Mouse (Mus musculus) neural tube, embryonic 11.5 days (tissue): ENCODE measurements around the gene Hlf. TPM values are rescaled to one million over a fixed set of nuclear protein-coding genes. Genes with fewer than 3 reads are reported as not detected.

ENCODE experiments used
- ATAC-seq: fragments of 200-750 bp; cut with Nextera tagmentation; 2 replicates; pipeline ENCODE4 v1.8.0; 2017; ENCODE audit warnings: moderate number of reproducible peaks, mild to moderate bottlenecking, moderate TSS enrichment, moderate library complexity; ENCODE audit not compliant: insufficient read depth, low FRiP score, low TSS enrichment
- DNase-seq: peaks from one replicate; pipeline ENCODE4 v3.0.0-alpha.2; 2015; ENCODE audit warnings: low spot score
- H3K27ac ChIP-seq: fragments of 300-500 bp; sonication (generic); 2 replicates; pipeline ENCODE4 v1.5.1; 2014; ENCODE audit warnings: low read depth, mild to moderate bottlenecking, low read length
- H3K27me3 ChIP-seq: fragments of 300-500 bp; sonication (generic); 2 replicates; pipeline ENCODE4 v1.6.1; 2014; ENCODE audit warnings: mild to moderate bottlenecking, low read length, mixed read lengths; ENCODE audit not compliant: control insufficient read depth, insufficient read depth
- H3K36me3 ChIP-seq: fragments of 300-500 bp; sonication (generic); 2 replicates; pipeline ENCODE4 v1.6.1; 2014; ENCODE audit warnings: mild to moderate bottlenecking, low read length, moderate library complexity, mixed read lengths; ENCODE audit not compliant: control insufficient read depth, insufficient read depth
- H3K4me1 ChIP-seq: fragments of 300-500 bp; sonication (generic); 2 replicates; pipeline ENCODE4 v1.6.1; 2014; ENCODE audit warnings: low read length, mixed read lengths; ENCODE audit not compliant: control insufficient read depth, insufficient read depth
- H3K4me2 ChIP-seq: fragments of 300-500 bp; sonication (generic); 2 replicates; pipeline ENCODE4 v1.6.1; 2014; ENCODE audit warnings: low read depth, mild to moderate bottlenecking, moderate library complexity
- H3K4me3 ChIP-seq: fragments of 300-500 bp; sonication (generic); 2 replicates; pipeline ENCODE4 v1.5.1; 2014; ENCODE audit warnings: low read depth, low read length
- H3K9ac ChIP-seq: fragments of 300-500 bp; sonication (generic); 2 replicates; pipeline ENCODE4 v1.6.1; 2014; ENCODE audit warnings: mild to moderate bottlenecking, low read length
- H3K9me3 ChIP-seq: fragments of 300-500 bp; sonication (generic); 2 replicates; pipeline ENCODE4 v1.6.1; 2016; ENCODE audit warnings: low read length; ENCODE audit not compliant: control insufficient read depth
- WGBS: fragments of 180-500 bp; shearing (Covaris S2); extraction: QIAGEN DNeasy Blood & Tissue Kit; methylation state at CpG from one replicate; pipeline ENCODE4 v1.1.7; 2014; 5-methylcytosine and 5-hydroxymethylcytosine counted together
- polyA plus RNA-seq: library from polyadenylated mRNA; unstranded; fragments of >200 nt; fragmentation: Nextera tagmentation; extraction: Ambion mirVana; gene quantifications from 2 replicates; pipeline ENCODE4 v1.2.1, GENCODE M21; 2014

Hlf gene
- polyA plus RNA-seq, 1 experiment from 2014 or later, result 0.98 TPM

GRCm38 (mm10) chr11:90352696-90353095, 38.0 kb downstream of the Hlf start:
- Histone ChIP-seq H3K36me3 (no peaks in the 10 kb centered on the region), H3K4me1 (peaks cover 6% of the 10 kb centered on the region), H3K27me3 (no peaks in the 10 kb centered on the region), H3K4me2 (no peak overlapping the region), H3K9me3 (no peaks in the 10 kb centered on the region), H3K9ac (no peak overlapping the region), H3K4me3 (no peak overlapping the region), H3K27ac (no peak overlapping the region)
- ATAC-seq (no peak), DNase-seq (no peak)
- 86% methylated on average over 7 of the region's 7 CpGs for WGBS

GRCm38 (mm10) chr11:90350153-90350512, 40.6 kb downstream of the Hlf start:
- H3K9me3 ChIP-seq, result no peaks in the 10 kb centered on the region
- no peaks in the 10 kb centered on the region for H3K4me1 ChIP-seq
- ATAC-seq (no peak), DNase-seq (no peak)
- no peak overlapping the region for H3K4me3 ChIP-seq
- H3K9ac ChIP-seq, result no peak overlapping the region
- H3K36me3 ChIP-seq, result no peaks in the 10 kb centered on the region
- 83% methylated on average over 4 of the region's 4 CpGs for WGBS
- H3K27ac ChIP-seq, result no peak overlapping the region
- H3K4me2 ChIP-seq, result no peak overlapping the region
- no peaks in the 10 kb centered on the region for H3K27me3 ChIP-seq

- no peaks in the 10 kb centered on the region for H3K27me3 ChIP-seq
- H3K9me3 ChIP-seq, result no peaks in the 10 kb centered on the region
- no peak overlapping the region for H3K4me3 ChIP-seq
- no peak overlapping the region for H3K4me2 ChIP-seq
- H3K36me3 ChIP-seq, result no peaks in the 10 kb centered on the region
- H3K9ac ChIP-seq, result no peak overlapping the region
- WGBS, result 89% methylated on average over 6 of the region's 6 CpGs
- DNase-seq (no peak), ATAC-seq (no peak)
- no peaks in the 10 kb centered on the region for H3K4me1 ChIP-seq
- no peak overlapping the region for H3K27ac ChIP-seq
Measured at GRCm38 (mm10) chr11:90349486-90350152, 41.1 kb downstream of the Hlf start.

- H3K4me1 ChIP-seq, result no peaks in the 10 kb centered on the region
- H3K27ac ChIP-seq, result no peak overlapping the region
- no peak overlapping the region for H3K4me3 ChIP-seq
- H3K4me2 ChIP-seq, result no peak overlapping the region
- no peaks in the 10 kb centered on the region for H3K36me3 ChIP-seq
- H3K9ac ChIP-seq, result no peak overlapping the region
- no peak for ATAC-seq
- no peaks in the 10 kb centered on the region for H3K9me3 ChIP-seq
- 69% methylated on average over 13 of the region's 13 CpGs for WGBS
- no peak for DNase-seq
- no peaks in the 10 kb centered on the region for H3K27me3 ChIP-seq
Measured at GRCm38 (mm10) chr11:90347667-90348459, 42.8 kb downstream of the Hlf start.

- H3K4me3 ChIP-seq, result no peak overlapping the region
- 95% methylated on average over 11 of the region's 11 CpGs for WGBS
- no peak overlapping the region for H3K27ac ChIP-seq
- H3K4me2 ChIP-seq, result no peak overlapping the region
- ATAC-seq (no peak), DNase-seq (no peak)
- H3K4me1 ChIP-seq, result no peaks in the 10 kb centered on the region
- no peaks in the 10 kb centered on the region for H3K36me3 ChIP-seq
- H3K27me3 ChIP-seq, result no peaks in the 10 kb centered on the region
- no peaks in the 10 kb centered on the region for H3K9me3 ChIP-seq
- no peak overlapping the region for H3K9ac ChIP-seq
Measured at GRCm38 (mm10) chr11:90345746-90346145, 44.9 kb downstream of the Hlf start.

- Histone ChIP-seq H3K9me3 (no peaks in the 10 kb centered on the region), H3K4me1 (no peaks in the 10 kb centered on the region), H3K4me3 (no peak overlapping the region), H3K36me3 (no peaks in the 10 kb centered on the region), H3K27ac (no peak overlapping the region), H3K27me3 (no peaks in the 10 kb centered on the region), H3K9ac (no peak overlapping the region), H3K4me2 (no peak overlapping the region)
- DNase-seq (no peak), ATAC-seq (no peak)
- WGBS, result 95% methylated on average over 5 of the region's 5 CpGs
Measured at GRCm38 (mm10) chr11:90342858-90343257, 47.8 kb downstream of the Hlf start.

GRCm38 (mm10) chr11:90342267-90342666, 48.4 kb downstream of the Hlf start:
- Histone ChIP-seq H3K27me3 (no peaks in the 10 kb centered on the region), H3K4me2 (no peak overlapping the region), H3K4me1 (no peaks in the 10 kb centered on the region), H3K4me3 (no peak overlapping the region), H3K9me3 (no peaks in the 10 kb centered on the region), H3K27ac (no peak overlapping the region), H3K9ac (no peak overlapping the region), H3K36me3 (no peaks in the 10 kb centered on the region)
- no peak for ATAC-seq
- WGBS, result 89% methylated on average over 5 of the region's 5 CpGs
- DNase-seq, result no peak

- H3K9ac ChIP-seq, result no peak overlapping the region
- DNase-seq (no peak), ATAC-seq (no peak)
- whole genome bisulfite sequencing, result 94% methylated on average over 13 of the region's 13 CpGs
- no peaks in the 10 kb centered on the region for H3K27me3 ChIP-seq
- H3K4me3 ChIP-seq, result no peak overlapping the region
- no peaks in the 10 kb centered on the region for H3K4me1 ChIP-seq
- H3K9me3 ChIP-seq, result no peaks in the 10 kb centered on the region
- H3K36me3 ChIP-seq, result no peaks in the 10 kb centered on the region
- no peak overlapping the region for H3K27ac ChIP-seq
- H3K4me2 ChIP-seq, result no peak overlapping the region
Measured at GRCm38 (mm10) chr11:90340836-90341235, 49.9 kb downstream of the Hlf start.

- Histone ChIP-seq H3K9ac (no peak overlapping the region), H3K36me3 (no peaks in the 10 kb centered on the region), H3K4me3 (no peak overlapping the region), H3K9me3 (no peaks in the 10 kb centered on the region), H3K27ac (no peak overlapping the region), H3K4me2 (no peak overlapping the region), H3K4me1 (no peaks in the 10 kb centered on the region), H3K27me3 (no peaks in the 10 kb centered on the region)
- 64% methylated on average over 1 of the region's 1 CpGs for WGBS
- no peak for ATAC-seq
- no peak for DNase-seq
Measured at GRCm38 (mm10) chr11:90334816-90335215, 55.9 kb downstream of the Hlf start.
